1 mouse cellular context compared by ENCODE assay signal in the genomic region with DNA sequence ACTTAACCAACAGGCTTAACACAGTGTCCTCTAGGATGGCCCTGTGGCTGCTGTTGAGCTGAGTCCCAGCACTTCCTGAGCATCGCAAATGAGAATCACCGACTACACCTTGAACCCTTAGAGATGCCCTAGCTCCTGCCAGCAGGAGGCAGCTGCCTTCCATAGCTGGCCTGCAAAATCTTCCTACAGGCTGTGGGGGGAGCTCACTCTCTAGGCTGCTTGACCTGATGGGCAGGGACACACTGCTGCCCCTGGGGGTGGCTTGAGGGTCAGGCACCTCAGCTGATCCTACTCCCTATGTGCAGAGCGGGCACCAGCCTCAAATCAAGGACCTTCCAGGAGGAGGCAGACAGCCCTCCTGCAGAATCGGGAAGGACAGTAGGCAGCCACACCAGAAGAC.
TF ChIP-seq lines count a peak whose summit lies in the region.

No protein-coding gene starts in this region.

TF ChIP-seq in CH12.LX, 34 proteins besides CTCF, POLR2A, EP300 and RAD21:
- no peak for TF ChIP-seq USF1 (IDR thresholded peaks at IDR 0.05; ENCODE audit: low read depth, low read length)
- TF ChIP-seq ZNF384 (IDR thresholded peaks at IDR 0.05; ENCODE audit: low read depth, low read length), result no peak
- TF ChIP-seq POLR2AphosphoS2 (IDR thresholded peaks at IDR 0.05; ENCODE audit: low read depth, low read length), result no peak
- no peak for TF ChIP-seq BHLHE40 (IDR thresholded peaks at IDR 0.05; ENCODE audit: low read depth, low read length)
- TF ChIP-seq HCFC1 (IDR thresholded peaks at IDR 0.05; ENCODE audit: low read depth, low read length), result no peak
- no peak for TF ChIP-seq MYC (IDR thresholded peaks at IDR 0.05; ENCODE audit: low read depth, low read length)
- no peak for TF ChIP-seq IRF4 (IDR thresholded peaks at IDR 0.05; ENCODE audit: low read depth, low read length)
- no peak for TF ChIP-seq TBP (conservative IDR thresholded peaks at IDR 0.05; ENCODE audit: low read depth, low read length)
- TF ChIP-seq ZC3H11A (IDR thresholded peaks at IDR 0.05; ENCODE audit: low read depth, low read length), result no peak
- no peak; the same call in 1 of the 2 replicates for TF ChIP-seq SMC3 (IDR thresholded peaks at IDR 0.05; ENCODE audit: low read depth, low read length)
- no peak for TF ChIP-seq ZMIZ1 (IDR thresholded peaks at IDR 0.05; ENCODE audit: low read depth, low read length)
- TF ChIP-seq ZKSCAN1 (IDR thresholded peaks at IDR 0.05; ENCODE audit: borderline replicate concordance, low read depth, low read length), result no peak
- TF ChIP-seq RCOR1 (conservative IDR thresholded peaks at IDR 0.05; ENCODE audit: low read depth, low read length), result no peak
- TF ChIP-seq TCF12 (IDR thresholded peaks at IDR 0.05; ENCODE audit: low read depth, low read length), result no peak
